Mouse (Mus musculus): Measurements from ENCODE around the gene Vav2.

DNA sequence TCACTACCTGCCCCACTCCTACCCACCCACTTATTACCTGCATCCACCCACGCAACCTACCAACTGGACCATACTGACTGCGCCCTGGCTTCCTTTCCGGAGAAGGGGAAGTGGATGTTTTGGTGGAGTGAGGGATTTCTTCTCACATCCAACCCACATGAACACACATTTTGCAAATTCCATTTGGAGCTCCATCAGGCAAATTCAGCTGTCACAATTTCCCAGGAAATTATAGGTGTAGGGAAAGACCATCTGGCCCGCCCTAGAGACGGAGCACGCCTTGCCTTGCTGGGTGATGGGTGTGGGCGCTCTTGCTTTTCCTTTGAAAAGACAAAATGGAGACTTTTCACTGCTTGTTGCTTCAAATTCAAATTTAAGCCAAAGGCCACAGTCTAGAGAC, 3.8 kb upstream of the Vav2 start:
- TF ChIP-seq GATA1 (IDR thresholded peaks at IDR 0.05; ENCODE audit: borderline replicate concordance, low read length) (no peak), TAL1 (conservative IDR thresholded peaks at IDR 0.05; ENCODE audit: low read depth, low read length) (no peak), CTCF (IDR thresholded peaks at IDR 0.05; ENCODE audit: low read depth, low read length) (no peak)
